Mouse (Mus musculus): ENCODE data around the gene BC024063. TPM values are rescaled to one million over a fixed set of nuclear protein-coding genes. Genes with fewer than 3 reads are reported as not detected.
A peak's percentile ranks its signal among the peaks of the same experiment; 100 is the strongest.
"Not testable (repeated sequence)": the region's sequence is repeated elsewhere in the genome, so short reads cannot be mapped to it uniquely, and the experiment has no call there.

The BC024063 gene
- 4.3 TPM in 2 replicates for polyA plus RNA-seq (2015; fragmentation: Nextera tagmentation; extraction: Ambion mirVana)

DNA sequence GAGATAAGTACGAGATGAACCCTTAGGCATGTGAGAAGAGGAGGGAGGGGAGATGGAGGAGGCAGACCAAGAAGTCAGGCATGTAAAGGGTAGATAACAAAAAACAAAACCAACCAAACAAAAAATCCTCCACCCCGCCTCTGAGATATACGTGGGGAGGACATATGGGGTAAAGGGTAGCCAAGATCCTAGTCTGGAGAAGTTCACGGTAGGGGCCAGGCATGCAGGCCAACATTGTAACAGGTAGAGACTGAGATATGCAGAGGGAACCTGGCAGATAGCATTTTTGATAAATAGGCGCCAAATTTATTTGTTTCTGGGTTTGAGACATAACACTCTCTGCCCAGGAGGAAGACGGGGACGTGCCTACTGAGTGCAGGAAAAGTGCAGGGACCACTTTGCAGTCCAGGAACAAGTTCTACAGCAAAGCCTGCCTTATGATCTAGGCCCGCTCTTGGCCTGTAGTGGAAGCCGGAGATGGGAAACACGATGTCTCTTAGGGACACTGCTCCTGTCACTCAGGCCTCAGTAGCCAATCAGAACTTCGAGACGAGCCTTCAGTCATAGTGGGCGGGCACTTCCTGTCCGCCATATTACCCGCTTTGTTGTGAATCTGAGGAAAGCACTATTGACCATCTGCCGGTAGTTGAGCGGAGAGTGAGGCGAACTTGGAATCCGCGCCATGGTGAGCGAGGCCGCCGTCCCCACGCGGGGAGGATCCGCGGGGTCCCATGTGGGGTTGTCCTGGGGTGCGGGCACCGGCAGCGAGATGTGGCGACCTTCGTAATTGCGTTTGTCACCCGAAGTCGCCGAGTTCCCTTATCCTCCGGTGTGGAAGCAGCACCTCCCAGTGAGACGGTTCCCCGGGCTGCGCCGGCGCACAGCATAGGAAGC lies at the start of gene BC024063:
BC024063 (plus strand) TSS at position 626 of the 894 bp plus-strand sequence.
- H3K36me3 ChIP-seq; H3K9me3 ChIP-seq (replicated peaks); H3K27me3 ChIP-seq; H3K4me1 ChIP-seq: not testable (repeated sequence)
- Histone ChIP-seq H3K27ac (replicated peaks) (peak within 1 kb of the TSS; percentile 85), H3K9ac (peak within 1 kb of the TSS; percentile 37; the same call in 1 of the 2 replicates), H3K4me3 (replicated peaks) (peak within 1 kb of the TSS; percentile 55), H3K4me2 (replicated peaks) (peak within 1 kb of the TSS; percentile 44)
- peak; percentile 96 for ATAC-seq (ENCODE audit: insufficient number of reproducible peaks, low FRiP score, low TSS enrichment, low read depth)
- WGBS, result 18% methylated on average over 42 of the region's 42 CpGs

GRCm38 (mm10) chr10:82042191-82042590 lies 41.0 kb upstream of the BC024063 start:
- no peaks in the 10 kb centered on the region for H3K4me1 ChIP-seq
- no peak for ATAC-seq (ENCODE audit: insufficient number of reproducible peaks, low FRiP score, low TSS enrichment, low read depth)
- no peak overlapping the region for H3K4me3 ChIP-seq (replicated peaks)
- H3K27me3 ChIP-seq, result no peaks in the 10 kb centered on the region
- H3K9me3 ChIP-seq (replicated peaks), result 0 out of 2 replicates have a peak, but pooled peaks cover 6% of the 10 kb centered on the region
- no peak overlapping the region for H3K9ac ChIP-seq
- H3K4me2 ChIP-seq (replicated peaks), result no peak overlapping the region
- no peaks in the 10 kb centered on the region for H3K36me3 ChIP-seq
- H3K27ac ChIP-seq (replicated peaks), result no peak overlapping the region
- WGBS, result 72% methylated on average over 2 of the region's 2 CpGs

GRCm38 (mm10) chr10:82046603-82047002 lies 36.5 kb upstream of the BC024063 start:
- 81% methylated on average over 3 of the region's 3 CpGs for WGBS
- Histone ChIP-seq H3K36me3 (peaks cover 3% of the 10 kb centered on the region; the same call in 1 of the 2 replicates), H3K27me3 (no peaks in the 10 kb centered on the region), H3K9me3 (replicated peaks) (peaks cover 22% of the 10 kb centered on the region), H3K4me2 (replicated peaks) (no peak overlapping the region), H3K4me1 (peaks cover 4% of the 10 kb centered on the region; the same call in 1 of the 2 replicates), H3K9ac (no peak overlapping the region), H3K27ac (replicated peaks) (no peak overlapping the region), H3K4me3 (replicated peaks) (no peak overlapping the region)
- ATAC-seq (ENCODE audit: insufficient number of reproducible peaks, low FRiP score, low TSS enrichment, low read depth), result no peak

DNA sequence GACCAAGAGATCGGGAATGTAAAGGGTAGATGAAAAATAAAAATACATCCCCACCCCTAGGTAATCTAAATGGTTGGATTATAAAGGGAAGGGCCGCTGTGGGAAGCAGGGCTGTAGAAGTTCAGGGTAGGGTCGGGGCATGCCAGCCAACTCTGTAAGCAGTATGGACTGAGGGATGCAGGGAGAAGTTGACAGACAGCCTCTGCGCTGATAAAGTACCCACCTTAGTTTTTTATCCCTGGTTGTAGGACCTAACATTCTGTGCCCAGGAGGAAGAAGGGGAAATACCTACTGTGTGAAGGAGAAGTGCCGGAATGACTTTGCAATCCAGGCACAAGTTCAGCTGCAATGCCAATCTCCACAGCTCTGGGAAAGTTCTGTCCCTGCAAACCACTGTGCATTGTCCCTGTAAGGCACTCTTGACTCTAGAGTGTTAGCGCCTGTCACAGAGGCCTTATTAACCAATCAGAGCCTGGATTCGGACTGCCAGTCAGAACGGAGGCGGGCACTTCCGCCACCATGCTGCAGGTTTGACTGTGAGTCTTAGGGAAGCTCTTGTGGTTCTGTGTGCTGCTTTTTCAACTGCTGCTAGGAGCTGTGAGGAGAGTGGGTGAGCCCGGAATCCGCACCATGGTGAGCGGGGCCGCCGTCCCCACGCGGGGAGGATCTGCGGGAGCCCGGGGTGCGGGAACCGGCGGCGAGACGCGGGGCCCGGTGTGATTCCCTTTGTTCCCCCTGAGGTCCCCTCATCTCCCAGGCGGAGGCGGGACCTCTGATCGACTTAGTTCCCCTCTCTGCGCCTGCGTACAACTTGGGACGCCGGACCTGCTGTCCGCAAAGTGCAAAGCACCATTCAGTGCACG lies 35.3 kb upstream of the BC024063 start, which contains the start of gene Zfp873:
Zfp873 (plus strand) TSS at position 527 of the 863 bp plus-strand sequence.
- Histone ChIP-seq H3K36me3 (peaks cover 12% of the 10 kb centered on the region), H3K27ac (replicated peaks) (peak within 1 kb of the TSS; percentile 95), H3K27me3 (no peaks in the 10 kb centered on the region), H3K4me3 (replicated peaks) (peak within 1 kb of the TSS; percentile 74), H3K9me3 (replicated peaks) (peaks cover 34% of the 10 kb centered on the region), H3K4me1 (peaks cover 4% of the 10 kb centered on the region; the same call in 1 of the 2 replicates), H3K9ac (peak within 1 kb of the TSS; percentile 75), H3K4me2 (replicated peaks) (peak within 1 kb of the TSS; percentile 47)
- WGBS, result 9% methylated on average over 35 of the region's 35 CpGs
- ATAC-seq (ENCODE audit: insufficient number of reproducible peaks, low FRiP score, low TSS enrichment, low read depth), result peak; percentile 99

GRCm38 (mm10) chr10:82048460-82048804 lies 34.7 kb upstream of the BC024063 start:
- Histone ChIP-seq H3K4me3 (replicated peaks) (peak overlapping the region; percentile 74), H3K9me3 (replicated peaks) (peaks cover 40% of the 10 kb centered on the region), H3K4me2 (replicated peaks) (peak overlapping the region; percentile 47), H3K9ac (peak overlapping the region; percentile 75; the same call in 1 of the 2 replicates), H3K27ac (replicated peaks) (peak overlapping the region; percentile 95), H3K36me3 (peaks cover 18% of the 10 kb centered on the region)
- H3K27me3 ChIP-seq; H3K4me1 ChIP-seq; ATAC-seq (ENCODE audit: insufficient number of reproducible peaks, low FRiP score, low TSS enrichment, low read depth): not testable (repeated sequence)
- WGBS, result 29% methylated on average over 10 of the region's 10 CpGs

DNA sequence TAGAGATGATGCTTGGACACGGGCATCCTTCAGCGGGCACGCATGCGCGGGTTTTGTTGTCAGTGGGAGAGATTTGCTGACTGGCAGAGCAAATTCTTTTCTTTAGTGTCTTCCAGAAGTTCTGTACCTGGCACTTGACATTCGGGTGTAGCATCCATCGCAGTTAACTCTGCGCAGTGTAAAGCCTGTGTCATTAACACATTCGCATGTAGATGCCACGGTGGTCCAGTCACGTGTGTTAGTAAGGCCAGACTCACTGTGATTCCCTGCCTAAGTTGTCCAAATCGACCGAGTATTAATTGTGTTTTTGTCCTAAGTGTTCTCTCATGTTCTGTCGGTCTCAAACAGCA lies 444 bp downstream of the BC024063 start:
- H3K27me3 ChIP-seq; H3K9me3 ChIP-seq (replicated peaks); ATAC-seq (ENCODE audit: insufficient number of reproducible peaks, low FRiP score, low TSS enrichment, low read depth); H3K36me3 ChIP-seq; H3K4me1 ChIP-seq; H3K27ac ChIP-seq (replicated peaks): not testable (repeated sequence)
- peak overlapping the region; percentile 44 for H3K4me2 ChIP-seq (replicated peaks)
- 27% methylated on average over 14 of the region's 14 CpGs for WGBS
- peak overlapping the region; percentile 37; the same call in 1 of the 2 replicates for H3K9ac ChIP-seq
- H3K4me3 ChIP-seq (replicated peaks), result peak overlapping the region; percentile 55

GRCm38 (mm10) chr10:82117206-82117605 lies 34.1 kb downstream of the BC024063 start:
- Histone ChIP-seq H3K4me3 (replicated peaks) (no peak overlapping the region), H3K9me3 (replicated peaks) (peaks cover 48% of the 10 kb centered on the region; the same call in 1 of the 2 replicates), H3K36me3 (no peaks in the 10 kb centered on the region), H3K4me2 (replicated peaks) (no peak overlapping the region), H3K27ac (replicated peaks) (no peak overlapping the region), H3K4me1 (no peaks in the 10 kb centered on the region), H3K27me3 (no peaks in the 10 kb centered on the region), H3K9ac (no peak overlapping the region)
- no peak for ATAC-seq (ENCODE audit: insufficient number of reproducible peaks, low FRiP score, low TSS enrichment, low read depth)
- 73% methylated on average over 3 of the region's 3 CpGs for WGBS

- Histone ChIP-seq H3K27ac (replicated peaks) (peak within 1 kb of the TSS; percentile 80), H3K27me3 (no peaks in the 10 kb centered on the region), H3K9ac (peak within 1 kb of the TSS; percentile 53), H3K4me2 (replicated peaks) (peak within 1 kb of the TSS; percentile 57), H3K4me3 (replicated peaks) (peak within 1 kb of the TSS; percentile 79), H3K9me3 (replicated peaks) (peaks cover 35% of the 10 kb centered on the region), H3K36me3 (peaks cover 16% of the 10 kb centered on the region; the same call in 1 of the 2 replicates), H3K4me1 (0 out of 2 replicates have a peak, but pooled peaks cover 5% of the 10 kb centered on the region)
- ATAC-seq (ENCODE audit: insufficient number of reproducible peaks, low FRiP score, low TSS enrichment, low read depth), result peak; percentile 96
- WGBS, result 2% methylated on average over 39 of the region's 41 CpGs
These were observed 44.8 kb downstream of the BC024063 start, which contains the start of gene AU041133 for GRCm38 (mm10) chr10:82127850-82128401. Gene AU041133 (plus strand): TSS chr10:82128013.

DNA sequence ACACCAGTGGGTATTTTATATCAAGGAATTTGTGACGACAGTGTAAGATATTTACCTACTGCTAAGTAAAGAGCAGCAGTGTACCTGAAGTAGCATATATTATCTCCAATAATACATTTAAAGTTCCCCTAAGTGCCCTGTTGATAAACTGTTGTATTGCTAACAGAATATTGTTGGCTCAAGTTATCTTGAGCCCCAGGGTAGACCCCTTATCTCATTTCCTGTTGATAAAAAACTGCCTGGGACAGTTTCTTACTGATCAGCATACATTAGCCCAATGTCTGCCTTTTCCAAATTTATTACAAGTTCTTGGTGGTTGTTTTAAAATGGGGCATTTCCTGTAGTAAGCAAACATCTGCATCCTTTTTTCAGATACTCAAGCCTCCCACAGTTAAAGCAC lies 62.1 kb downstream of the BC024063 start:
- no peak overlapping the region for H3K9ac ChIP-seq
- H3K27ac ChIP-seq (replicated peaks), result no peak overlapping the region
- 94% methylated on average over 1 of the region's 1 CpGs for WGBS
- H3K27me3 ChIP-seq, result no peaks in the 10 kb centered on the region
- H3K36me3 ChIP-seq, result peaks cover 55% of the 10 kb centered on the region
- no peak overlapping the region for H3K4me2 ChIP-seq (replicated peaks)
- peaks cover 31% of the 10 kb centered on the region for H3K9me3 ChIP-seq (replicated peaks)
- no peak for ATAC-seq (ENCODE audit: insufficient number of reproducible peaks, low FRiP score, low TSS enrichment, low read depth)
- no peak overlapping the region for H3K4me3 ChIP-seq (replicated peaks)
- no peaks in the 10 kb centered on the region for H3K4me1 ChIP-seq

DNA sequence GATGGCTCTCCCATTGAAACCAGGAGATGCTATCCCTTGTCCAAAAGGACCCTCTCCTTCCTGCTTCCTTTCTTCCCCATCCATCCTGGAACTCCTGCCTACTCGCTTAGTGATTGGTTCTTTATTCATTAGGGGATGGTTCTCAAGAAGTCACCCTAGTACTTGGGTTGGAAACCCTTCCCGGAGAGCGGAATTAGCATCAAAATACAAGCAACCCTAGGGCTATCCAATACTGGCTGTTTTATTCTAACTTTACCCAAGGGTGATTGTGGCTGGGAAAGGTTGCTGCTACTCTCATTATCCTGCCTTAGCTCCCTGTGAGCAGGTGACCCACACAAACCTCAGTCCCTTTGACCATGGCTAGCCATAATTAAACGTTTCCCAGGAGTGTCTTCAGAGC lies 64.4 kb downstream of the BC024063 start:
- Histone ChIP-seq H3K27ac (replicated peaks) (no peak overlapping the region), H3K9ac (no peak overlapping the region), H3K4me1 (no peaks in the 10 kb centered on the region), H3K4me3 (replicated peaks) (no peak overlapping the region), H3K36me3 (peaks cover 70% of the 10 kb centered on the region), H3K9me3 (replicated peaks) (peaks cover 51% of the 10 kb centered on the region), H3K4me2 (replicated peaks) (no peak overlapping the region), H3K27me3 (no peaks in the 10 kb centered on the region)
- 79% methylated on average over 4 of the region's 4 CpGs for WGBS
- ATAC-seq (ENCODE audit: insufficient number of reproducible peaks, low FRiP score, low TSS enrichment, low read depth), result no peak

Data from embryonic facial prominence, embryonic 15.5 days (tissue).